Mouse (Mus musculus): ENCODE measurements around the gene Slc6a9. TPM values are rescaled to one million over a fixed set of nuclear protein-coding genes. Genes with fewer than 3 reads are reported as not detected.

The Slc6a9 gene
- total RNA-seq, 2 experiments from 2014 or later, result 8.6 to 9.2 TPM

DNA sequence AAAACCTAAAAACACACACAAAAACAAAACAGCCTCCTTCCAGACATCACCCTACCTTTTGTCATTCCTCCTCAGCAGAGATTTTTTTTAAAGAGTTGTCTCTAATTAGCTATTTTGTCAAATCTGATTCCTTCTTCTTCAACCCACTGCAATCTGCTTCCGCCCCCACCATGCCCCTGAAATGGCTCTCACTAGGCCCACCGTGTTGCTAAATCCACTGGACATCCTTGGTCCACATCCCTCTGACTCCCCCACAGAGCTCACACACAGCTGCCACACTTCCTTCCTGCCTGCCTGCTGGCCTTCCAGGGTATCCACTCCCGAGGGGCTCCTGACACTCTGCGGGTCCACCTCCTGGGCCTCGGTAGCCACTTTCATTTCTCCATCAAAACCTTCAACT, 44.4 kb downstream of the Slc6a9 start:
- DNase-seq, result no peak

DNA sequence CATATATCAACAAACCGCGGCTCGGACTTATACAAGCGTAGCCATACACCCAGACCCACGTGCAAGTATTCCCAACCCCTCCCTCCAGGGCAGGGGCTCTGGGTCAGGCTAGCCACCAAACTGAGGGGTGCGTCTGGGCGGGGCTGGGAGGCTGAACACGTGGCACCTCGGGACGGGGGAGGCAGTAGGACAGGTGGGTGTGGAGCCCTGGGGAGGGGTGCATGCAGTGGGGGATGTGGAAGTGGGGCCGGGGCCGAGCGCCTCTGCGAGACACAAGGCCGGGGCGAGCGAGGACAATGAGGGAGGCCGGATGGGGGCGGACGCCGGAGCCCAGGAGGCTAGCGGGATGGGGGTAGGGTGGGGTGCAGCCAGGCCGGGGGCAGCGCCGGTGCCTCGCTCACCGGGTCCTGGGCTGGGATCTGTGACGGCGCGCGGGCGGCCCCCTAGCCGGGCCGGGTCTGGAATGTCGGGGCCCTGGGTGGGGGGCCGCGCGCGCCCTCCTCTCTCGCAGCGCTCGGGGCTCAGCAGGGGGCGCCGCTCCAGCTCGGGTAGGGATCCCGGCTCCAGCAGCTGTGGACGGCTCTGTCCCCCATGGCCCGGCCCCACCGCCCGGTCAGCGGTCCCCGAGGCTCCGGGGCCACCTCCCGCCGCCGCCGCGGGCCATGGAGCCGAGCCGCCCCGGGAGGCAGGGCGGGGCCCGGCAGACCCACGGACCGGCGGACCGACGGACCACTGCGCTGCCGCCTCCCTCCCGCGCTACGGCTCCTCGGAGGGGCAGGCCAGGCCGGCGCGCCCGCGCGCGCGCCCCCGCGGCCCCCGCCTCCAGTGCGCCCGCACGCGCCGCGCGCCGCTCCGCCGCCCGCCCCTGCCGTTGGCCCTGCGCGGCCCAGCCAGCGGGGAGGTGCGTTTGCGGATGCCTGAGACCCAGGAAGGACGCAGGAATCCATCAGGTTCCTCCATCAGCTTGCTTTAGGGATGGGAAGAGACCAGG, 48.7 kb downstream of the Slc6a9 start, which contains the start of gene B4galt2:
B4galt2 (minus strand) TSS at position 787 of the 991 bp plus-strand sequence.
- peak; percentile 79 for DNase-seq

DNA sequence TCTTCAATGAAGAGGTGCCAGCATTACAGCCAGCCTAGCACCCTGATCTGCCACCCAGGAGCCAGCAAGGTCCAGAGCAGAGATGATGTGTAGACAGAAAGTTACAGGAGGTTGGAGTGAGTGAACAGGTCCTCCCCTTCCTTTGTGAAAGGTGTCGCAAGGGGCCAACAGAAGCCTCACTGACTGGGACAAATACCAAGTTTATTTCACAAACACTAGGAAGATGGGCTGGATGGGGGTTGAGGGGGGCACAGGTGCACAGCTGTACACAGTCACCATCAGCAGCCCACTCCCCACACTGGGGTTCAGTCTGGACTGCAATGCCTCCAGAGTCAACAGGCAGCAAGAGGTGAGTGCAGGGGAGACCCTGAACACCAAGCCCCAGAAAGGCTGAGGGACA, 49.8 kb downstream of the Slc6a9 start:
- DNase-seq, result no peak

DNA sequence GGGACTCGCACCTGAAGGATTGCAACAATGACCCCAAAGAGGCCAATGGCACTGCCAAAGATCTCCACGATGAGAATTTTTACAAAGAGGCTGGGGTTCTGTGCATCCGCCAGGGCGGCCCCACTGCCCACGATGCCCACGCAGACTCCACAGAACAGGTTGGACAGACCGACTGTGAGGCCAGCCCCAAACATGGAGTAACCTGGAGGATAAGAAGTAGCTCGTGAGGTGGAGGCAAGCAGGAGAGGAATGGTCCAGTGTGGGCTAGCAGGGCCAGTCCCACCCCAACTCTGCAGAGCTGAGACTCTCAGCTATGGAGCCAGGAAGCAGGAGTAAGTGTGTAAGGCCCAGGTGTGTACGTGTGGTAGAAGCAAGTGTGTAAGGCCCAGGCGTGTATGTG, 50.8 kb downstream of the Slc6a9 start:
- no peak for DNase-seq

DNA sequence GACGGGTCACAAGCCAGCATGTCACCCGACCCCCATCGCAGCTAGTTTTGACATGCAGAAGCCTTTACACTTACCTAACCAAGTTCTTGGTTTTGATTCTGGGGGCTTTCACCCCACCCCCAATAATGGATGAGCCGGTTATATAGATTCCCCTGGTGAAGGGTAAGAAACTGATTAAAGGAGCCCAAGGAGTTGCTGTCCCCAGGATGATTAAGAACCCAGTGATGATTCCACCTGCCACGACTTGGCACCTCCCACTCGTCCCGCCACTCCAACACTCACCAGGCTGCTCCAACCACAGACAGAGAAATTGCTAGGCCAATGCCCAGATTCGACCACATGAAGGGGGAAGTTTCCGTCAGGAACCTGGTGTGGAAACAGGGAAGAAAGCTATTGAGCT, 51.7 kb downstream of the Slc6a9 start:
- no peak for DNase-seq

DNA sequence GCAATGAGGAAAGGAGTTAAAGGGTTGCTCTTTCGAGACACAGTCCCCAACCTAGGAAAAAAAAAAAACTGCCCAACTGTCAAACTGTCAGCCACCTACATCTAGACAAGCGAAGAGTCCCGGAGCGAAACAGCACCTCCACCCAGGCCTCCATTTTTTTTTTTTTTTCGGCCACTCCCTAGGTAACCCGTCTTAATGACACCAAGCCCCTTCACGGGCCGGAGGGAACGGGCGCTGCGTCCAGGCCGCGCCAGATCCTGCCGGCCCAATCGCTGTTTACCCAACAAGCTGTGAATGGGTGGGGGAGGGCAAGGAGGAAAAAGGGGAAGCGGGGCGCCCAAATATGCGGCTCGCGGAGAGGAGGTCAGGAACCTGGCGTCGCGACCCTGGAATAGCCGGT, 52.3 kb downstream of the Slc6a9 start:
- DNase-seq, result no peak

DNA sequence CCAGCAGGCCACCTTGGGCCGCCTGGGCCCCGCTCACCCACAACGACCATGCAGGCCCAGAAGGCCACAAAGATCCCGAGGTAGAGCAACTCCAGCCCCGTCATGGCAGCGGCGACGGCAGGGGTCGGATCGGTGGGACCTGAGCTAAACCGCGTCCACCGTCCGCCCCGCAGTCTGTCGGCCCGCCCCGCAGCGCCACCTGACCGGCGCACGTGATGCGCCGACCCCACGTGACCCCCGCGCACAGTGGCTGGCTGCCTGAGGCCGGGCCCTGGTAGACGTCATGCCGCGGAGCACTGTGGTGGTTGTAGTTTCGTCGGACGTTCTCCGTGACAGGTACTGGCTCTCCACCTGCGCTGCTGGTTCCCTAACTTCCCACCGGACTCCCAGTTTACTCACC, 52.8 kb downstream of the Slc6a9 start, which contains the start of gene Atp6v0b:
Atp6v0b (minus strand) TSS at position 201 of the 400 bp plus-strand sequence.
- peak; percentile 97 for DNase-seq

DNA sequence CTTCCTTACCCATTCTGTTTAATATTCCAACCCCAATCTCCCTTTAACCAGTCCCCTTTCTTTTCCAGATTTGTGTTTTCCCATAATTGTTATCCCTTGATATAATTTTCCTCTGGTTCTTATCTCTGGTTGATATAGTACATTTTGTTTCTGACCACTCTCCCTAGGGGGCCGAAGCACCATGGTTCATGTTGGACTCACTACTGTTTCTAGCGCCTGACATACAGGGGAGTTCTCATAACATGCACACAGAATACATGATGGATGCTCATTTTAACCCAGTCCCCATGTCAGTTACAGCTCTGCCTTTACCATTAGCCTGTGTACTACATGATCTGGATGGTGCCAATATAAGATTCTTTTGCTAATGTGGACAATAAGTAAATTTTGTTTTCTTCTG, 53.6 kb downstream of the Slc6a9 start:
- DNase-seq, result no peak

DNA sequence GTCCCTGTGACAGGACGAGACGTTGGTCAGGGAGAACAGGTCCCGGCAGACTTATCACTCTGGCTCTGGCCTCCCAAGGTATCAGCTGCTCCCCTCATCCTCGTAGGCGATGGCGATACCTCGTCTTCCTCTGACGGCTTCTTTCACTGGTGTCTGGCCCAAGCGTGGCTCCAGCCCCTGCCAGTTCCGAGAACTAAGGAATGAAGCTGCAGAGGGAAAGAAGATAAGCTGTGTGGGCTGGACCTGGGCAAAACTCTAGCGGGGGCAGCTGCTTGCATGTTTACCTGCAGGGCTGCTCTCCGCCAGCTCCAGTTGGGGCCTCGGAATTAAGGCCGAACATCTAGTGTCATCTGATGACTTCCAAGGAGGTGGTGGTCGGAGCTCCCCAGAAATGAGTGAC, 55.2 kb downstream of the Slc6a9 start:
- no peak for DNase-seq

DNA sequence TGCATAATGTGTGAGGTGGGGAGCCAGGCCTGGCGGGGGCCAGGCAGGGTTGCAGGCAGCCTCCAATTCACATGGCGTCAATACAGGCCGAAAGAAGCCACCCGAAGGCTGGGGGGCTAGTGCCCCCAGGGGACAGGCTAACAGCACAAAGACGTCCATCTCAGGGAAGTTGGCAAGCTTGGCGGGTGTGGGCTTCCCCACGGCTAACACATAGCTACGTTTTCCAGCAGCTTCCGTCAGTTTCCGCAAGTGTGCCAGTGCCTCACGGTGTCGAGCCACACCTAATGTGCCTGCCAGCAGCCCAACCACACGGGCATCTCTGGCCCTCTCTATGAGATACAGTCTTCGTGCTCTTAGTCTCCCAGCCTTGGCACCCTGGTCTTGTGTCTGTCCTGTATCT, 55.7 kb downstream of the Slc6a9 start:
- no peak for DNase-seq

DNA sequence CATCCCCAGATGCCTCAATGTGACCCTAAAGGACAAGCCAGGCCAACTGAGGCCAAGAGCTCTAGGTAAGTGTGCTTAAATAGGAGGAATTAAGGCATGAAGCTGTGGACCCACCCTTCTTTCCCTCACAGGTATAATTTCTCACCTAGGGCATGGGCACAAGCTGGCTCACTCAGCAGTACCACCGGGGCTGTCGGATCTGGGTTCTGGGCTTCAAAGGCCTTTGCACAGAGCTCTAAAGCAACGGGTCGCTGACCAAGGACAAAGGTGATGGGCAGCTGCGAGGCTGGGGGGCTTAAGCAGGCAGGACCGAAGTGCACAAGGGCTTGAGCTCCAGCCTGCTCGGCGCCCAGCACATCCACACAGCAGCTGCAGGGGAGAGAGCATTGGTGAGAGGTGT, 56.4 kb downstream of the Slc6a9 start:
- no peak for DNase-seq

DNA sequence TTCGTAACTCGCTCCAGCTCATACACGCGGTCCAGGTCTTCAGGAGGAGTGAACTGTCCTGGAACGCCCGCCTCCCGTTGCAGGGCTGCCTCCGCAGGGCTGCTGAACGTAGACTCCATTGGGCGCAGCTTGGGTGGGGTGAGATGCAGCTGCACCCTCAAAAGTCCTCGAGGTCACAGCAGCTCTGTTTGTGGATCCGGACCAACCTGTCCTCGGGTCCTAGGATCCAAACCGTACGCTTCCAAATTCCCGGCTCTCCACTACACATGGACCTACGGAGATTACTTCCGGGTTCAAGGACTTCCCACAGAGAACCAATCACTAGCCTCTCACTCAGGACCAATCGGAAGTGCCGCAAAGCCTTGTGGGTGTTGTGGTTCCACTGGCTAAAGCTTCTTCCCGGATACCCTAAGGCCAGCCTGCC, 57.4 kb downstream of the Slc6a9 start, which contains the start of gene Dph2:
Dph2 (minus strand) TSS at position 295 of the 424 bp plus-strand sequence.
- DNase-seq, result peak; percentile 84

DNA sequence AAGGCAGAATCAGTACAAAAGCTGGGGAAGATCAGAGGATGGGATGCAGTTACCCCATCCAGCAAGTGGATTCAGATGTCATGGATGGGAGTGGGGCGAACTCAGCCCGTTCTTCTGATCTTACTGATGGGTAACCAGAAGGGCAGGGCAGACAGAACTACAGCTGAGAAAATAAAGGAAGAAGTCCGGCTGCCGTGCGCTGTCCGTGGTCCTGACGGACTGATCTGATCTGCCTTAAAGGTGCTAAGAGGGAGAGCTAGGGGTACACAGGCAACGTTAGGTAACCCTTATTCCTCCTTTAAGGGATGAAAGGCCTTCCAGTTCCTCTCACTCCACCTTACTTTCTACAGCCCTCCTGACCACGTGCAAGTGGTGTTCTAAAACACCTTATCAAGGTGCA, 59.1 kb downstream of the Slc6a9 start:
- DNase-seq, result peak; percentile 82

DNA sequence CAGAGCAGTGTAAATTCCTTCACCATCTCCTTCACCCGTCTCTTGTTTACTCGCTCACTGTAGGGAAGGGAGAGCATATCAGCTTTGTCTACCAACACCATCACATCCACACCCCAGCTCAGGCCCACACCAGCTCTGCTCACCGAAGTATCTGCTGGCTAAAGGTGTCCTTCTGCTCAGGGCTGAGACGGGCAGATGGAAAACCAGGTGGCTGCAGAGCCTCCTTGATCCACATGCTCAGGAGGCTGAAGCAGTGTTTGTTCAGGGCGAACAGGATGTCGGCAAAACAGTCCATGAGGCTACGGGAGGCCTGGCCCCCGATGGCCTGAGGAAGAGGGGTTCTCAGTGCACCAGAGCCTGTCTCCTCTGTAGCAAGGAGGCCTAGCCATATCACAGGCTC, 60.3 kb downstream of the Slc6a9 start:
- DNase-seq, result no peak

DNA sequence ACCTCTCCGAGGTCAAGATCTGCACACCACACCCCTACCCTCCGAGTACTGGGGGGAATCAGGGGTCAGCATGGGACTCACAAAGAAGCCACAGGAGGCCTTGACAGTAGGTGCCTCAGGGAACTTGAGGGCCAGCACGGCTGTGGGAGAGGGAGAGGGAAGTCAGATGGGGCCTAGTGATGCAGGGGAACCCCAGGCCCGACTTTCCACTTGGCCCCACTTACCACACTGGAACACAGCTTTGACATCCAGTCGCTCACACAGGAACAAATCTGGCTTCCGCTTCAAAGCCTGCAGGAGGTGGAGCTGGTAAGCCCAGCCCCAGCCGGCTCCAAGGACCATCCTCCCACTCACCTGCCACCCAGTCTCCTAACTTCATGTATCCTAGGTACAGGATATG, 61.0 kb downstream of the Slc6a9 start:
- no peak for DNase-seq

DNA sequence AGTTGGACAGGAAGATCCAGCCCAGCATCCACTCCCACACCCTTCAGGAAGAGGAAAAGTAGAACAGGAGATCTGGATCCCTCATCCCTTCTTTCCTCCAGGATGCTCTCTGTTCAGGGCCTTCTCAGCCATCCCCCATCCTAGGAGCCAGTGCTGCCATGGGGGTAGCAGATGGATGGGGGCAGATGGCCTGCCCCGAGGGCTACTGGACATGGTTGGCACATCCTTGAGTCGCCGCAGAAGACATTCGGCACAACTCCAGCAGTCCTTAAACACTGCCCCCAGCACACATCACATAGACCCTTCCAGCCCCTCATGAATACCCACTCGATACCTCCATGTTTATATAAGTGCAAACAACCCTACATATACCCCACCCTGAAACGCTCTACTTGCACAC, 61.7 kb downstream of the Slc6a9 start:
- no peak for DNase-seq

DNA sequence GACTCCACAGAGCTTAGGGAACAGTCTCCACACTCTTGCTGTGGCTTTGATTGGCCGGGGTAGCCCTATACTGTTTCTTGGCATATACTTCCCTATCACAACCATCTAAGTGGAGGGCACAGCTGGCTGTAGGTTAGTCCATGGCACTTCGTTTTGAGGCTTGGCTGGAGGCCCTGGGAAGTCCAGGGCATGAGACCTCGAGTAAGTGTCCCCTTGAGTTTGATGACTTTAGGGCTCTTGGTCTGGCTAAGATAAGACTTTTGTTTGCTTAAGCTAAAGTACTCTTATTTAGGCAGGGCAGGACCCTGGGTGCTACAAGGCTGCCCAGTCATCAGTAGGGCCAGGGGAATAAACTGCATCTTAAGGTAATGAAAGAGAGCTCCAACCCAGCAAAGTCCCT, 63.8 kb downstream of the Slc6a9 start:
- no peak for DNase-seq

DNA sequence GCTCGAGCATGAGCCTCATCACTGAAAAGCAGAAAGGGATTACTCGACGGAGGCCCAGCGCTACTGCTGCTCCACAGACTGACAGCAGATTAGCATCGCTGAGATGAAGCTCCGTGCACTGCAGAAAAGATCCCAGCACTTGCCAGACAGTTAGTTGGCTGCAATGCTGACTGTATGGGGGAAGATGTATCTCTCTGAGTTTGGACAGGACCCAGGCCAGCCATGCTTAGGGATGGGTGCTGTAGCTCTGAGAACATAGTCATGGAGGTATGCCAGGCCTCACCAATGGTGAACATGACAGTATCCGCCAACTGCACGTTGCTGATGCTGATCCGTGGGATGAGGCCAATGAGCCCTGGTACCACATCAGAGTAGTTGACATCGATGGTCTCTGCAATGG, 69.8 kb downstream of the Slc6a9 start:
- no peak for DNase-seq

DNA sequence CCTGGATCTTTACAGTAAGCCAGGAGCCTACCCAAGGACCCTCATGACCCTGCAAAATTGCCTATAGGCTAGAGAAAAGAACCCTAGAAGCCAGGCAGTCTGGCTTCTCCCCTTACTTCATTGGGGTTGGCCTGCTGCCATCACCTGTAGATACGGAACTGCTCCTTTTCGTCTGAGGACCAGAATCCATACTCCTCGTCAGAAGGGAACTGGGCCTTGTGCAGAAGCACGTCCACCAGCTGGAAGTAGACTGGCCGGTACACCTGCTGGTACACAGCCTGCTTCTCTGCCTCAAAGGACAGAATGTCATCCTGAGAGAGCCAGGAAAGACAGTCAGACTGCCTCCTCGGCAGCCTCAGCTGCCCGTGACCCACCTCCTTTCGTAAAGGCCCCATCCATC, 70.5 kb downstream of the Slc6a9 start:
- DNase-seq, result no peak

DNA sequence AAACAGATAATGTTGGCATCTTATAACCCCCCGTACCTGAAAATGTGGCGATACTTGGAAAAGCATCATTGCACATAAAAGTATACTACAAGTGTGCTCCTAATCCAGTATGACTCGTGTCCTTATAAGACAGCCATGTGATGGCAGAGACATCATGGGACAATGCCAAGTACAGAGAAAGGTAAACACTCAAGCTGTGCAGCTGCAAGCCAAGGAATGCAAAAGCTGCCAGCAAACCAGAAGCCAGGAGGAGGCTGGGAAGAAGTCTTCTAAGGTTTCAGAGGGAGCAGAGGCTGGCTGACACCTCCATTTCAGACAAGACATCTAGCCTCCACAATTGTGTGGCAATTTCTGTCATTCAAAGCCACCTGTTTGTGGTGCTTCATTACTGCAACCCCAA, 71.9 kb downstream of the Slc6a9 start:
- peak; percentile 37 for DNase-seq

DNA sequence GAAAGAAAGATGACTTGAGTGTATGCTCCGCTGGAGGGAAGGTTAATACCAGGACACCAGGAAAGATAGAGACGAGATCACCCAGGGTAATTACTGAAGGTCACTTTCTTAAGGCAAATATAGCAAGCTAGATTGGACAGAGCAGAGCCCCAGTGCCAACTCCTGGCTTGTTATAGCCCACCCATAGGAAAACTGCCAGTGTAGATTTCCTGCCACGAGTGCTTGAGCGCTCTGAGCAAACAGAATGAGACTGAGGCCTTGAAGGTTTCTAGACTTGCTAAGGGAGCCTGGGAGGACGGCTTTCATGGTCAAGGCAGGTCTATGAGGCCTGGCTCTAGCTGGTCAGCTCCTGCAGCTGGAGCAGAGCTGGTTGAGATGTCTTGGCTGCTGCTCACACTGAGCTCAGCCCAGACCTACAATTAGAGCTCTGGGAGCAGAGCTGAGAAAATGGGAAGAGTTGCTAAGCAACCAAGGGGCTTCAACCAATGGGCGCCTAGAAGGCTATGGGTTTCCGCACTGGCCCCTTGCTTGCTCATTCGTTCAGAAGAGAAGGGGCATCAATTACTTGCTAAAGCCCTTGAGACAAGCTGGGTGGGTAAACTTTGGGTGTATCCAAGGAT, 74.6 kb downstream of the Slc6a9 start:
- DNase-seq, result no peak

DNA sequence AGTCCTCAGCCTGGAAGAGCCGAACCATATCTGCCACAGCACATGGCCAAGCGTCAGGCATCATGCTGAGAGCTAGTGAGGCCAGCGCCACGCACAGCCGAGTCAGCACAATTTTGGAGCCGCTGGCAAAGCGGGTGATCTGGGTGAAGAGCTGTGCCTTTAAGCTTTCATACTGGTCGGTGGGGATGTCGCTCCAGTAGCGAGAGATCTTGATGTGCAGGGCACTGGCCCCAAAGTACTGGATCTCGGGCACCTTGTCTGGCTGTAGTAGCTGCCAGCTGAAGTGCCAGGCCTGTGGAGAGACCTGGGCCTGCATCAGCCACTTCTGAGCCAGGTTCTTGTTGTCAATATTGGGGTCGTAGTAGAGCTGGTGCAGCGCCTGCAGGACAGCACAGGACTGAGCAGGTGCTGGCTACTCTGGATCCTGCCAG, 77.8 kb downstream of the Slc6a9 start:
- no peak for DNase-seq

DNA sequence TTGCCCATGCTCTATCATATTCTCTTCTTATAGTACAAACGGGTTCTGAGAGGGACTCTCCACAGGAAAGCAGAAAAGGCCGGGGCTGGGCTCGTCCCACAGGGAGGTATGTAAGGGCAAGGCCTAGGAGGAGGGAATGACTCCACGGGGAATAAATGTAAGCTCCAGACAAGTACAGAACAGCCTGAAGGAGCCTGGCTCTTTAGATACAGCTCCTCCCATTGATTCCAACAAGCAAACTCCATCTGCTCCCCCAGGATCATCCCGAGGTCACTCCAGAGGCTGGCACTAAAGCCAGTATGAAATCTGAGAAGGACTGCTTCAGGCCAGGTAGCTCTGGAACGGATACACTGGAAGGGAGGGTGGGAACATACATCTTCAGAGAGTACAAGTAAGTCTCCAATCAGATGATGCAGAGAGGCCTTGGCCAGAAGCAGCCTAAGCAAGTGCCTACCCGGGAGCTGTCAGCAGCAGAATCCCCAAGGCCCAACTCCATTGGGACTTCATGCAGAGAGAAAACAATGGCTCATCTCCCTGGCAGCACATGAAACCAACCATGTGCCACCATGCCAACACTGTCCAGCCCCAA, 78.5 kb downstream of the Slc6a9 start:
- DNase-seq, result no peak

Data from adrenal gland, postnatal 10 days (tissue).